Mouse (Mus musculus): Measurements from ENCODE around the gene Olfr1196. TPM values are rescaled to one million over a fixed set of nuclear protein-coding genes. Genes with fewer than 3 reads are reported as not detected.
"Not testable (repeated sequence)": the region's sequence is repeated elsewhere in the genome, so short reads cannot be mapped to it uniquely, and the experiment has no call there.

Gene Olfr1196
- not detected in 2 replicates for polyA plus RNA-seq (2012; rRNA removed)

DNA sequence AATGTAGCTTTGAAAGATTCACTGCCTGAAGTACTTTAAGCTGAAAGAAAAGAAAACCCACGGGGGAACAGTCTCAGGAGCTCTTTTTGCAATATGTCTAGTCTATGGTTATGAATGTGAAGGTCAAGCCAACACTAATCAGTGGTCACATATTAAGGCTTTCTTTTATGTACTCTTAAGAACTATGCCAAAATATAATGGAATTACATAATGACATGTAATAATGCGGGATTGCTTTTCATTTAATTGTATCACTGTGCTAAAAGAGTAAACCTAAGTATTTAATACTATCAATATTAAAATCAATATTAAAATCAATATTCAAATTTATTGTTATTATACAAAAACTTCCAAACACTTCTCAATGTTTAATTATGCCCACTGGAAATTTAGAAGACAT, at the start of gene Olfr1196:
Gene Olfr1196, minus strand, starts transcription at position 101 of the 400 bp plus-strand sequence.
- DNase-seq (ENCODE audit: low spot score) = no peak

DNA sequence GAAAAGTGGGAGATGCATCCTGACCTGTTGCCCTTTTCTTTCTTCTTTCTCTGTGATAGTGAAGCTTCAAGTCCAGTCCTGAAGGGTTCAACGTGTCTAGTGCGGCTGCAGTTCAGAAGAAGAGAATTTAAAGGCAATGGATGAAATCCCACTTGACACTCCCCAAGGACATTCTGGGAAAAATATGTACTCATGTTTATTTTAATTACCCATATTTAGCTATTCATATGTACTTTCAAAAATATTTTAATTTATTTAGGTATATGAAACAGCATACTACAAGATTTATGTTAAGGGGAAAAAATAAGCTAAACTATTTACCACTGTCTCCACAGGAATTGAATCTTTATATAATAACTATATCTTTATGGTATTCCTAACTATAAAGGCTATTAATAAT, 46.9 kb upstream of the Olfr1196 start, which contains the start of gene Olfr1198:
Gene Olfr1198, minus strand, starts transcription at position 101 of the 400 bp plus-strand sequence.
- DNase-seq (ENCODE audit: low spot score) = no peak

DNA sequence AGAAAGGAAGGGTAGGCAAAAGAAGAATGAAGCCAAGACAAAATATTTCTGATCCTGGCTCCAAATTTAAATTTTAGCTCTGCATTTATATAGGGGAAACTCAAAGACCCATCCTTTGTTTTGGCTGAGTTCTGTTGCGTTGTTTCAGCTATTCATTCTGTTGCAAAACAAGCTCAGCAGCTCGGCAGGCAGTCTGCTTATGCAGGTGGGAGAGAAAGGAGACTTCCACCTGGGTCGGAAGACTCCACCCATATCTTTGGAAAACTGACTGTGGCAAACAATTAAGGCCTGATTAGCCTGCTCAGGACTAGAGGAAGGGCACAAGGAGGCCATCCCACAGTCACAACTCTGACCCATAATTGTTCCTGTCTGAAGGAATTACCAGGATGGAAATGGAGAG, 39.0 kb upstream of the Olfr1196 start:
- no peak for DNase-seq (ENCODE audit: low spot score)

DNA sequence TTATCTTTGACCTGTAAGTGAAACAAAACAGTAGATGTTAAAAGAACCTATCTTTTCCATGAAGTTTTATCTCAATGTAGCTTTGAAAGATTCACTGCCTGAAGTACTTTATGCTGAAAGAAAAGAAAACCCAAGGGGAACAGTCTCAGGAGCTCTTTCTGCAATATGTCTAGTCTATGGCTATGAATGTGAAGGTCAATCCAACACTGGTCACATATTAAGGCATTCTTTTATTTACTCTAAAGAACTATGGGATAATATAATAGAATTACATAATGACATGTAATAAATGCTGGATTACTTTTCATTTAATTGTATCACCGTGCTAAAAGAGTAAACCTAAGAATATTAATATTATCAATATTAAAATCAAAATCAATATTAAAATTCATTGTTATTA, 27.9 kb upstream of the Olfr1196 start, which contains the start of gene Olfr1197:
Gene Olfr1197, minus strand, starts transcription at position 101 of the 400 bp plus-strand sequence.
- DNase-seq (ENCODE audit: low spot score) = no peak

DNA sequence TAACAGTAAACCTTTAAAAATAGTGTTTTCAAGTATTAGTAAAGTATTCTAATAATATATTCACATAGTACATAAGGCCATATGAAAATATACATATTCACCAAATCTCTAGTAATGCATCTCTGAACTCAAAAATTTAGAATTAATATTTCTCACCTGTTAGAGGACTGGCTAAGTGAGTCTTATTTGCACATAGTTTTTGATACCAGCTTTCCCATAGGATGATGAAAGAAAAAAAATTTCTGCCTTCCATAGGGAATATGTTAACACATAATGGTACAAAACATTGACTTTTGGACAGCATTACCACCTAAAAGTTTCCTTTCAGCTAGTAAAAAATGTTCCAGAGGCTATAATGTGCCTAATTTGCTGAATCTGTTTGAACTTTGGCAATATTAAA, 15.3 kb downstream of the Olfr1196 start, which contains the start of gene Olfr1195:
Gene Olfr1195, minus strand, starts transcription at position 101 of the 400 bp plus-strand sequence.
- no peak for DNase-seq (ENCODE audit: low spot score)

DNA sequence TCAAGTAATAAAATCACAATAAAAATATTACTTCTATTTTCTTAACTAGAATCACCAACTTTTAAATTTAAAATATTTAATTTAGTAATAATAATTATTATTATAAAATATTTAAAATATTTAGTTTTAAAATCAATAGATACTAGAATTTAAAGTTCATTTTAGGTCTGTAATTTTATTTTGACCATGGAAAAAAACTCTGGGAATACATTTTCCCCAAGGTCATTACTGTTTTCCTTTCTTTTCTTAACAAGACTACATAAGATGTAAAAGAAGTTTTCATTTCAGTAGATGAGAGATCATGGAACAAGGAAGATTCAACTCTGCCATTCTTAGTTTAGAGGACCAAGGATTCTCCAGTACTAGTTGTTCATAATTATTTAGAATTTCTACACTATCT, 29.1 kb downstream of the Olfr1196 start, which contains the start of gene Olfr1193:
Gene Olfr1193, plus strand, starts transcription at position 301 of the 400 bp plus-strand sequence.
- DNase-seq (ENCODE audit: low spot score) = not testable (repeated sequence)

DNA sequence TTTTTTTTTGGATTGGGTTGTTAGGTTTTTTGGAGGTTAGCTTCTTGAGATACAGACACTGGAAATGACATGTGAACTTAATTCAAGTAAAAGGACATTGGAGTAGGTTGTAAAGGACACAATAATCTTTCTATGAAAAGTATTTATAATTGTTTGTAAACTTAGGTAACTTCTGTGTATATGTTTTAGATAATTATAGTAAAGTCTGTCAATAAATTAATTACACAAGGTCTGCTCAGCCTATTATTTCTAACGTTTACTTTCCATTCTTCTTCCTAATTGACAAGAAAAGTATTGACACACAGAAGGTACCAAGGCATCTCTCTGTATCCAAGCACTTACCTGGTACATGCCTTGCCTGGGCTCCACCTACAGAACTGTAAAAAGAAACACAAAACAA, 56.2 kb downstream of the Olfr1196 start, which contains the start of gene Olfr1192-ps1:
Gene Olfr1192-ps1, plus strand, starts transcription at position 301 of the 400 bp plus-strand sequence.
- DNase-seq (ENCODE audit: low spot score) = no peak

Other genes starting within 250 kb of the Olfr1196 start
- not detected in 2 replicates for gene Olfr1183, start 249.7 kb downstream of the Olfr1196 start, polyA plus RNA-seq (2012; rRNA removed)
- gene Olfr1184, start 221.0 kb downstream of the Olfr1196 start, polyA plus RNA-seq (2012; rRNA removed) = not detected in 2 replicates
- gene Olfr1185-ps1, start 211.3 kb downstream of the Olfr1196 start, polyA plus RNA-seq (2012; rRNA removed) = not detected in 2 replicates
- gene Olfr1186, start 186.0 kb downstream of the Olfr1196 start, polyA plus RNA-seq (2012; rRNA removed) = not detected in 2 replicates
- gene Olfr1188, start 147.7 kb downstream of the Olfr1196 start, polyA plus RNA-seq (2012; rRNA removed) = not detected in 2 replicates
- gene Olfr1189, start 118.1 kb downstream of the Olfr1196 start, polyA plus RNA-seq (2012; rRNA removed) = not detected in 2 replicates
- gene Olfr1191-ps1, start 64.1 kb downstream of the Olfr1196 start, polyA plus RNA-seq (2012; rRNA removed) = not detected in 2 replicates
- not detected in 2 replicates for gene Olfr1192-ps1, start 56.1 kb downstream of the Olfr1196 start, polyA plus RNA-seq (2012; rRNA removed)
- not detected in 2 replicates for gene Olfr1193, start 29.0 kb downstream of the Olfr1196 start, polyA plus RNA-seq (2012; rRNA removed)
- gene Olfr1195, start 15.4 kb downstream of the Olfr1196 start, polyA plus RNA-seq (2012; rRNA removed) = not detected in 2 replicates
- gene Olfr1197, start 27.8 kb upstream of the Olfr1196 start, polyA plus RNA-seq (2012; rRNA removed) = not detected in 2 replicates
- not detected in 2 replicates for gene Olfr1198, start 46.8 kb upstream of the Olfr1196 start, polyA plus RNA-seq (2012; rRNA removed)
- gene Olfr1199, start 55.9 kb upstream of the Olfr1196 start, polyA plus RNA-seq (2012; rRNA removed) = not detected in 2 replicates
- gene Olfr1200, start 65.9 kb upstream of the Olfr1196 start, polyA plus RNA-seq (2012; rRNA removed) = not detected in 2 replicates
- gene Olfr1201, start 88.4 kb upstream of the Olfr1196 start, polyA plus RNA-seq (2012; rRNA removed) = not detected in 2 replicates
- gene Olfr1202, start 109.9 kb upstream of the Olfr1196 start, polyA plus RNA-seq (2012; rRNA removed) = not detected in 2 replicates
- not detected in 2 replicates for gene Olfr1205, start 125.1 kb upstream of the Olfr1196 start, polyA plus RNA-seq (2012; rRNA removed)
- gene Olfr1204, start 144.7 kb upstream of the Olfr1196 start, polyA plus RNA-seq (2012; rRNA removed) = not detected in 2 replicates
- not detected in 2 replicates for gene Olfr1206, start 158.6 kb upstream of the Olfr1196 start, polyA plus RNA-seq (2012; rRNA removed)
- gene Olfr1208, start 197.7 kb upstream of the Olfr1196 start, polyA plus RNA-seq (2012; rRNA removed) = not detected in 2 replicates
- gene Olfr1209, start 210.6 kb upstream of the Olfr1196 start, polyA plus RNA-seq (2012; rRNA removed) = not detected in 2 replicates
- not detected in 2 replicates for gene Olfr1211, start 233.5 kb upstream of the Olfr1196 start, polyA plus RNA-seq (2012; rRNA removed)
- not detected in 2 replicates for gene Olfr1212, start 249.4 kb upstream of the Olfr1196 start, polyA plus RNA-seq (2012; rRNA removed)